Mouse (Mus musculus): Measurements from ENCODE around the gene Il17re.

- no peak for TF ChIP-seq TCF12 (IDR thresholded peaks at IDR 0.05; ENCODE audit: insufficient read depth, poor library complexity, severe bottlenecking)
- no peak for TF ChIP-seq POLR2A (IDR thresholded peaks at IDR 0.05; ENCODE audit: insufficient read length, low read depth)
Measured at GRCm38 (mm10) chr6:113501388-113502084, 43.3 kb downstream of the Il17re start, which contains the start of gene Prrt3.
